Mouse (Mus musculus): Measurements from ENCODE around the gene Mboat7. TPM values are rescaled to one million over a fixed set of nuclear protein-coding genes. Genes with fewer than 3 reads are reported as not detected.
"Not testable (repeated sequence)": the region's sequence is repeated elsewhere in the genome, so short reads cannot be mapped to it uniquely, and the experiment has no call there.

Mboat7 gene
- total and polyA plus RNA-seq, 3 experiments, result 19.2 to 25.0 (median 19.7) TPM

- H3K79me2 ChIP-seq (replicated peaks; ENCODE audit: control insufficient read depth, insufficient read depth, low read length), result no peaks in the 10 kb centered on the region
- no peak overlapping the region for H3K27ac ChIP-seq
- peaks cover 19% of the 10 kb centered on the region for H3K36me3 ChIP-seq (ENCODE audit: control insufficient read depth, insufficient read depth, low read length)
- H3K4me3 ChIP-seq, result no peak overlapping the region
- intact Hi-C loops (cut with DNase I), result loop anchor here (10.0 kb wide), 2 partner anchors 414 to 736 kb away; partner anchors contain the start of gene Rdh13
- 75% methylated on average over 1 of the region's 1 CpGs for WGBS
- no peaks in the 10 kb centered on the region for H3K27me3 ChIP-seq (ENCODE audit: control insufficient read depth, insufficient read depth, low read length)
- TF ChIP-seq CTCF (IDR thresholded peaks at IDR 0.05) (no peak), EP300 (IDR thresholded peaks at IDR 0.05; ENCODE audit: insufficient read depth, low read depth, low read length) (no peak), POLR2A (IDR thresholded peaks at IDR 0.05; ENCODE audit: insufficient read depth, low read depth, low read length) (no peak)
- H3K9ac ChIP-seq (ENCODE audit: low read depth, low read length), result no peak overlapping the region
- no peak for DNase-seq
- peaks cover 4% of the 10 kb centered on the region for H3K4me1 ChIP-seq (ENCODE audit: control insufficient read depth, insufficient read depth, low read length)
Observed at GRCm38 (mm10) chr7:3709000-3709399, 15.7 kb upstream of the Mboat7 start.

DNA sequence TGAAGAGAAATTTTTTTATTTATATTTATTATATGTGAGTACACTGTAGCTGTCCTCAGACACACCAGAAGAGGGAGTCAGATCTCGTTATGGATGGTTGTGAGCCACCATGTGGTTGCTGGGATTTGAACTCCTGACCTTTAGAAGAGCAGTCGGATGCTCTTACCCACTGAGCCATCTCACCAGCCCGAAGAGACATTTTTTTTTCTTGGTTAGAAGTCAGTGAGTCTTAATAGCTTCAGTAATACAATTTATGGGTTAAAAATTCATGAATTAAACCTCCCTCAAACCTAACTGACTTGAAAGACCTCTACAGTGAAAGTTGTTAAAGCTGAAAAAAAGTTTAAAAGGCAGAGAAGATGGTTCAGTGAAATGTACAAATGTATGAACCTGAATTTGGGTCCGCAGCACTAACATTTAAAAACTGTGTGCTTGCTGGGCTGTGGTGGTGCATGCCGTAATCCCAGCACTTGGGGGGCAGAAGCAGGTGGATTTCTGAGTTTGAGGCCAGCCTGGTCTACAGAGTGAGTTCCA is 15.2 kb upstream of the Mboat7 start:
- not testable (repeated sequence) for H3K9ac ChIP-seq (ENCODE audit: low read depth, low read length); H3K27me3 ChIP-seq (ENCODE audit: control insufficient read depth, insufficient read depth, low read length); H3K79me2 ChIP-seq (replicated peaks; ENCODE audit: control insufficient read depth, insufficient read depth, low read length); H3K4me1 ChIP-seq (ENCODE audit: control insufficient read depth, insufficient read depth, low read length); H3K27ac ChIP-seq; DNase-seq; H3K4me3 ChIP-seq
- peaks cover 19% of the 10 kb centered on the region for H3K36me3 ChIP-seq (ENCODE audit: control insufficient read depth, insufficient read depth, low read length)
- 55% methylated on average over 5 of the region's 5 CpGs for WGBS
- intact Hi-C loops (cut with DNase I), result loop anchor here (10.0 kb wide), 2 partner anchors 414 to 736 kb away; partner anchors contain the start of gene Rdh13

DNA sequence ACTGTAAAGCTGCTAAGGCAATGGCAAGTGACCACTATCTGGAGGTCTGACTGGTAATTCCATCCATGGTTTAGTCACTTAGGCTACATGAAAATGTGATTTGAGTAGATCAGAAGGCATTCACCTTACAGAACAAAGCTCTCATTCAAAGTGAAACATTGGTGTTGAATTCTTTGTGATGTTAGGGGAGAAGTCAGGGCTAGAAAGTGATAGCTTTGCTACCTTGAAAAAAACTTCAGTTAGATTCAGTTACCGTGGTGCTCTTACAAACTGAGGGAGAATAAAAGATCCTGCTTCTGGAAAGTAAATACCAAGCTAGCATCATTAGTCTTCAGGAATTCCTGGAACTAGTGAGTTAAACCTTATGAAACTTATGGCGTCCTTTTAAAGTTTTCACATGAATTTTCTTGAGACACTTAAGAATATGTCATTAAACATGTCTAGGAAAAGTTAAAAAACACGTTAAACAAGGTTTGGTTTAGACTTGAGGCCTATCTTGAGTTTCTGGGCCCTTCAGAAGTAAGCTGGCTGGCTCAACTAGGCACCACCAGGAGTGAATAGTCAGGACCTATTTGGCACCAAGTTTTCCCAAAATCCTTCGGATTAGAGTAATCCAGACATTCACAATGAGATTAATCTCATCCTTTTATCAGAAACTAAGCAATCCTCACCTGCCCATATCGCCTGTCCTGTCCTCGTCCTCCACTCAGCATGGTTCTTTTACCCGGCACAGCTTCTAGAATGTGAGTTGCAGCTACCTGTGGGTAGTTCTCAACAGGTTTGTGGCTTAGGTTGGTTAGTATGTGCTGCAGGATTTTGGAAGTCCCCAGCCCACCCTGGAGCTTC is 14.5 kb upstream of the Mboat7 start:
- Histone ChIP-seq H3K27me3 (ENCODE audit: control insufficient read depth, insufficient read depth, low read length) (no peaks in the 10 kb centered on the region), H3K79me2 (replicated peaks; ENCODE audit: control insufficient read depth, insufficient read depth, low read length) (no peaks in the 10 kb centered on the region), H3K4me3 (no peak overlapping the region), H3K4me1 (ENCODE audit: control insufficient read depth, insufficient read depth, low read length) (peaks cover 5% of the 10 kb centered on the region), H3K27ac (no peak overlapping the region), H3K9ac (ENCODE audit: low read depth, low read length) (no peak overlapping the region), H3K36me3 (ENCODE audit: control insufficient read depth, insufficient read depth, low read length) (peaks cover 19% of the 10 kb centered on the region)
- TF ChIP-seq CTCF (IDR thresholded peaks at IDR 0.05), result no peak
- TF ChIP-seq EP300 (IDR thresholded peaks at IDR 0.05; ENCODE audit: insufficient read depth, low read depth, low read length), result no peak
- TF ChIP-seq POLR2A (IDR thresholded peaks at IDR 0.05; ENCODE audit: insufficient read depth, low read depth, low read length), result no peak
- no peak for DNase-seq
- intact Hi-C loops (cut with DNase I), result loop anchor here (10.0 kb wide), 2 partner anchors 413 to 737 kb away; partner anchors contain the start of gene Rdh13
- WGBS, result 65% methylated on average over 7 of the region's 7 CpGs

DNA sequence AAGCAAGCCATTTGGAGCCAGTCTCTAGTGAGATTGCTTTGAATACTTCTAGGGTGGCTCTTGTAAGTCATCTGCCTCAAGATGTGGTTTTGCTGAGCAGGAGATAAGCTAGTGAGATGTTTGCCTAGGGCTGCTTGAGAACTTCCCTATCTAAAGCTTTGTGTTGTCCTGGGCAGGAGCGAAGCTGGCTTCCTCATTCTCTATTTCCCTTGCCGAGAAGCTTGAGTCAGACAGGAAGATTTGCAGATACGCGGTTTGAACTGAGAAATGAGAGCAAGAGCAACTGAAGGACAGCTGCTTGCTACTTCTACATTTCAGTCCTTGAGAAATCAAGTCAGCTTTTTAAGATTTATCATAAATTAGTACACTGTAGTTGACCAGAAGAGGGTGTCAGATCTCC is 13.7 kb upstream of the Mboat7 start:
- no peak for TF ChIP-seq EP300 (IDR thresholded peaks at IDR 0.05; ENCODE audit: insufficient read depth, low read depth, low read length)
- TF ChIP-seq CTCF (IDR thresholded peaks at IDR 0.05), result no peak
- no peak; the same call in 1 of the 2 replicates for TF ChIP-seq POLR2A (IDR thresholded peaks at IDR 0.05; ENCODE audit: insufficient read depth, low read depth, low read length)
- 42% methylated on average over 4 of the region's 4 CpGs for WGBS
- no peak overlapping the region for H3K9ac ChIP-seq (ENCODE audit: low read depth, low read length)
- no peak overlapping the region for H3K4me3 ChIP-seq
- peaks cover 5% of the 10 kb centered on the region for H3K4me1 ChIP-seq (ENCODE audit: control insufficient read depth, insufficient read depth, low read length)
- intact Hi-C loops (cut with DNase I), result loop anchor here (10.0 kb wide), 2 partner anchors 412 to 738 kb away; partner anchors contain the start of gene Rdh13
- H3K27ac ChIP-seq, result no peak overlapping the region; the same call in 1 of the 2 replicates
- peaks cover 19% of the 10 kb centered on the region for H3K36me3 ChIP-seq (ENCODE audit: control insufficient read depth, insufficient read depth, low read length)
- H3K27me3 ChIP-seq (ENCODE audit: control insufficient read depth, insufficient read depth, low read length), result no peaks in the 10 kb centered on the region
- H3K79me2 ChIP-seq (replicated peaks; ENCODE audit: control insufficient read depth, insufficient read depth, low read length), result no peaks in the 10 kb centered on the region
- peak in 1 of 2 experiments; percentile 45 for DNase-seq

DNA sequence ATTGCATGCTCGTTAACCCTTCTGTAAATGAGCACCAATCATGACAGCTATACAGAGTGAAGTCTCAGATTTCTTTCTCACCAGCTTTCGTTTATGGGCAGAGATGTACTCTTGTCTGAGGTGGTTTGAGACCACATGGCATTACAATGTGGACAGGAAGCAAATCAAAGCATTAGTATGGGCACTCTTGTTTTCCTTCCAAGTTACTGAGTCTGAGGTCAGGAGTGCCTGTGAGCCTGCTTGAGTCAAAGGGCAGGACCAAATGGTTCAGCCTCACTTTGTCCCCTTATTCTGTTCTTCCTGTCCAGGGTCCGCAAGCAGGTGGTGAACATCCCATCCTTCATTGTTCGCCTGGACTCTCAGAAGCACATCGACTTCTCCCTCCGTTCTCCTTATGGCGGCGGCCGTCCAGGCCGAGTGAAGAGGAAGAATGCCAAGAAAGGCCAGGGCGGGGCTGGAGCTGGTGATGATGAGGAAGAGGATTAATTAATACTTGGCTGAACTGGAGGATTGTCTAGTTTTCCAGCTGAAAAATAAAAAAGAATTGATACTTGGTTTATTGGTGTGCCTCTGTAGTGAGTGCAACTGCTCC is 13.1 kb upstream of the Mboat7 start:
- peak in 1 of 2 experiments; percentile 16 for DNase-seq
- no peak overlapping the region for H3K4me3 ChIP-seq
- intact Hi-C loops (cut with DNase I), result loop anchor here (10.0 kb wide), 2 partner anchors 412 to 738 kb away; partner anchors contain the start of gene Rdh13
- peak overlapping the region; percentile 2; the same call in 1 of the 2 replicates for H3K9ac ChIP-seq (ENCODE audit: low read depth, low read length)
- 39% methylated on average over 11 of the region's 11 CpGs for WGBS
- TF ChIP-seq CTCF (IDR thresholded peaks at IDR 0.05), result no peak
- H3K27ac ChIP-seq, result peak overlapping the region; percentile 15
- no peaks in the 10 kb centered on the region for H3K79me2 ChIP-seq (replicated peaks; ENCODE audit: control insufficient read depth, insufficient read depth, low read length)
- H3K36me3 ChIP-seq (ENCODE audit: control insufficient read depth, insufficient read depth, low read length), result peaks cover 19% of the 10 kb centered on the region
- H3K4me1 ChIP-seq (ENCODE audit: control insufficient read depth, insufficient read depth, low read length), result peaks cover 5% of the 10 kb centered on the region
- no peaks in the 10 kb centered on the region for H3K27me3 ChIP-seq (ENCODE audit: control insufficient read depth, insufficient read depth, low read length)

Measured in heart, adult 2 months (tissue).